Mouse (Mus musculus): ENCODE data around the gene Rnf39. TPM values are rescaled to one million over a fixed set of nuclear protein-coding genes. Genes with fewer than 3 reads are reported as not detected.

Gene Rnf39
- 0.44 and 0.92 TPM in 2 replicates for polyA plus RNA-seq (2011; ENCODE audit: insufficient read length, low read depth, missing spikeins)

- TF ChIP-seq CTCF (IDR thresholded peaks at IDR 0.05; ENCODE audit: borderline replicate concordance, insufficient read depth, low read length) (no peak), POLR2A (IDR thresholded peaks at IDR 0.05; ENCODE audit: low read depth, low read length) (no peak)
- H3K27ac ChIP-seq (ENCODE audit: insufficient read depth, low read length), result no peak within 1 kb of the TSS
- 0 out of 2 replicates have a peak, but pooled peaks cover 4% of the 10 kb centered on the region for H3K4me1 ChIP-seq (ENCODE audit: control insufficient read depth, insufficient read depth, low read length)
- peak within 1 kb of the TSS; percentile 9; the same call in 1 of the 2 replicates for H3K4me3 ChIP-seq (ENCODE audit: insufficient read depth, low read length)
Measured at GRCm38 (mm10) chr17:36942791-36943471, at the start of gene Rnf39. Gene Rnf39, plus strand, starts transcription at chr17:36942918.

- no peak for TF ChIP-seq POLR2A (IDR thresholded peaks at IDR 0.05; ENCODE audit: low read depth, low read length)
- no peak for TF ChIP-seq CTCF (IDR thresholded peaks at IDR 0.05; ENCODE audit: borderline replicate concordance, insufficient read depth, low read length)
- Histone ChIP-seq H3K4me1 (ENCODE audit: control insufficient read depth, insufficient read depth, low read length) (no peaks in the 10 kb centered on the region), H3K27ac (ENCODE audit: insufficient read depth, low read length) (no peak overlapping the region), H3K4me3 (ENCODE audit: insufficient read depth, low read length) (no peak overlapping the region)
Measured at GRCm38 (mm10) chr17:36893387-36893786, 49.3 kb upstream of the Rnf39 start.

- H3K4me3 ChIP-seq (ENCODE audit: insufficient read depth, low read length), result no peak overlapping the region
- no peak for TF ChIP-seq POLR2A (IDR thresholded peaks at IDR 0.05; ENCODE audit: low read depth, low read length)
- TF ChIP-seq CTCF (IDR thresholded peaks at IDR 0.05; ENCODE audit: borderline replicate concordance, insufficient read depth, low read length), result no peak
- H3K4me1 ChIP-seq (ENCODE audit: control insufficient read depth, insufficient read depth, low read length), result no peaks in the 10 kb centered on the region
- no peak overlapping the region for H3K27ac ChIP-seq (ENCODE audit: insufficient read depth, low read length)
Measured at GRCm38 (mm10) chr17:36896583-36896982, 46.1 kb upstream of the Rnf39 start.

- TF ChIP-seq POLR2A (IDR thresholded peaks at IDR 0.05; ENCODE audit: low read depth, low read length), result no peak
- TF ChIP-seq CTCF (IDR thresholded peaks at IDR 0.05; ENCODE audit: borderline replicate concordance, insufficient read depth, low read length), result no peak
- H3K4me1 ChIP-seq (ENCODE audit: control insufficient read depth, insufficient read depth, low read length), result no peaks in the 10 kb centered on the region
- H3K27ac ChIP-seq (ENCODE audit: insufficient read depth, low read length), result no peak overlapping the region
- no peak overlapping the region for H3K4me3 ChIP-seq (ENCODE audit: insufficient read depth, low read length)
Measured at GRCm38 (mm10) chr17:36897065-36897464, 45.7 kb upstream of the Rnf39 start.

GRCm38 (mm10) chr17:36897552-36898205 lies 45.0 kb upstream of the Rnf39 start, which contains the start of gene Trim31:
Gene Trim31, plus strand, starts transcription at chr17:36898118.
- no peaks in the 10 kb centered on the region for H3K4me1 ChIP-seq (ENCODE audit: control insufficient read depth, insufficient read depth, low read length)
- H3K4me3 ChIP-seq (ENCODE audit: insufficient read depth, low read length), result no peak within 1 kb of the TSS
- TF ChIP-seq POLR2A (IDR thresholded peaks at IDR 0.05; ENCODE audit: low read depth, low read length) (no peak), CTCF (IDR thresholded peaks at IDR 0.05; ENCODE audit: borderline replicate concordance, insufficient read depth, low read length) (no peak)
- H3K27ac ChIP-seq (ENCODE audit: insufficient read depth, low read length), result no peak within 1 kb of the TSS

- no peak overlapping the region for H3K27ac ChIP-seq (ENCODE audit: insufficient read depth, low read length)
Measured at GRCm38 (mm10) chr17:36899376-36899775, 43.3 kb upstream of the Rnf39 start.

GRCm38 (mm10) chr17:36900001-36900400 lies 42.7 kb upstream of the Rnf39 start:
- H3K4me1 ChIP-seq (ENCODE audit: control insufficient read depth, insufficient read depth, low read length), result no peaks in the 10 kb centered on the region
- H3K4me3 ChIP-seq (ENCODE audit: insufficient read depth, low read length), result no peak overlapping the region
- H3K27ac ChIP-seq (ENCODE audit: insufficient read depth, low read length), result no peak overlapping the region
- no peak for TF ChIP-seq POLR2A (IDR thresholded peaks at IDR 0.05; ENCODE audit: low read depth, low read length)
- TF ChIP-seq CTCF (IDR thresholded peaks at IDR 0.05; ENCODE audit: borderline replicate concordance, insufficient read depth, low read length), result no peak

More at GRCm38 (mm10) chr17:36899376-36899775, 43.3 kb upstream of the Rnf39 start:
- H3K4me1 ChIP-seq (ENCODE audit: control insufficient read depth, insufficient read depth, low read length), result no peaks in the 10 kb centered on the region
- TF ChIP-seq POLR2A (IDR thresholded peaks at IDR 0.05; ENCODE audit: low read depth, low read length), result no peak
- no peak for TF ChIP-seq CTCF (IDR thresholded peaks at IDR 0.05; ENCODE audit: borderline replicate concordance, insufficient read depth, low read length)
- no peak overlapping the region for H3K4me3 ChIP-seq (ENCODE audit: insufficient read depth, low read length)

- no peak for TF ChIP-seq POLR2A (IDR thresholded peaks at IDR 0.05; ENCODE audit: low read depth, low read length)
- TF ChIP-seq CTCF (IDR thresholded peaks at IDR 0.05; ENCODE audit: borderline replicate concordance, insufficient read depth, low read length), result no peak
- Histone ChIP-seq H3K27ac (ENCODE audit: insufficient read depth, low read length) (no peak overlapping the region), H3K4me3 (ENCODE audit: insufficient read depth, low read length) (no peak overlapping the region), H3K4me1 (ENCODE audit: control insufficient read depth, insufficient read depth, low read length) (no peaks in the 10 kb centered on the region)
Measured at GRCm38 (mm10) chr17:36900691-36901090, 42.0 kb upstream of the Rnf39 start.

GRCm38 (mm10) chr17:36903651-36904050 lies 39.1 kb upstream of the Rnf39 start:
- H3K4me1 ChIP-seq (ENCODE audit: control insufficient read depth, insufficient read depth, low read length), result no peaks in the 10 kb centered on the region
- TF ChIP-seq CTCF (IDR thresholded peaks at IDR 0.05; ENCODE audit: borderline replicate concordance, insufficient read depth, low read length) (no peak), POLR2A (IDR thresholded peaks at IDR 0.05; ENCODE audit: low read depth, low read length) (no peak)
- H3K27ac ChIP-seq (ENCODE audit: insufficient read depth, low read length), result no peak overlapping the region
- no peak overlapping the region for H3K4me3 ChIP-seq (ENCODE audit: insufficient read depth, low read length)

- Histone ChIP-seq H3K4me1 (ENCODE audit: control insufficient read depth, insufficient read depth, low read length) (no peaks in the 10 kb centered on the region), H3K27ac (ENCODE audit: insufficient read depth, low read length) (no peak overlapping the region), H3K4me3 (ENCODE audit: insufficient read depth, low read length) (no peak overlapping the region)
- TF ChIP-seq CTCF (IDR thresholded peaks at IDR 0.05; ENCODE audit: borderline replicate concordance, insufficient read depth, low read length) (no peak), POLR2A (IDR thresholded peaks at IDR 0.05; ENCODE audit: low read depth, low read length) (no peak)
Measured at GRCm38 (mm10) chr17:36908235-36908634, 34.5 kb upstream of the Rnf39 start.

All from embryonic fibroblast, embryonic 13.5 days (primary cell).